Mouse (Mus musculus): Measurements from ENCODE around the gene Apoe. TPM values are rescaled to one million over a fixed set of nuclear protein-coding genes. Genes with fewer than 3 reads are reported as not detected.
A peak's percentile ranks its signal among the peaks of the same experiment; 100 is the strongest.

The Apoe gene
- total and polyA plus RNA-seq, 3 experiments, result 6.2 to 16.7 (median 10.0) TPM

DNA sequence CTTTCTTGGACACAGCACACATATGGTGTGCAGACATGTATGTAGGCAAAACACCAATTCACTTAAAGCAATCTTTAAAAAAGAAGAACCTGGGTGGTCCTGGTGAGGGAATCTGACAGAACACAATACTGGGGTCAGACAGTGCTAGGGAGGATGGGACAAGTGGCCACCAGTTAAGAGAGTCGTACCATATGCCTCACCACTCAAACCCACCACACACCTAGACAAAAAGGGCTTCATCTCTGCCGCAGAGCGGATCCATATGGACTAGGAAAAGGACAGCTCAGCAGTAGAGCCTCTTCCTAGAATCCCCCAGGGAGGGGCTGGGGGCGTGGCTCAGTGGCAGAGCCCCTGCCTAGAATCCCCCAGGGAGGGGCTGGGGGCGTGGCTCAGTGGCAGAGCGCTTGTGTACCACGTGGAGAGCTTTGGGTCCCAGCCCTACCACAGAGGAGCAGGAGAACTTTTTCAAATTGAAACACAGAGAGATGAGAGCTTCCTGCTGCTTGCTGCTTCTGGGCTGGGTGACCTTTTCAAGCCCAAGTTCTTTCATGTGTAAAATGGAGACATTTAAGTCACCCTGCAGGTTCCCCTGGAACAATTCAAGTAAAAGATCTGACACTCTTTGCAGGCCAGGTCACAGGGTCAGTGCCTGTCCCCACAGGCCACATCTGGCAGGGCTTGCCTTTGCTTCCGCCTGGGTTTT, 42.5 kb upstream of the Apoe start:
- no peak overlapping the region for H3K27ac ChIP-seq (ENCODE audit: insufficient read depth, low read depth)
- peak; percentile 65 for DNase-seq (ENCODE audit: extremely low read depth)
- H3K27me3 ChIP-seq (replicated peaks), result no peaks in the 10 kb centered on the region
- H3K4me2 ChIP-seq (ENCODE audit: insufficient read depth, low read depth, poor library complexity, severe bottlenecking), result no peak overlapping the region
- H3K36me3 ChIP-seq (replicated peaks in 1 of 2; ENCODE audit: control insufficient read depth in 1 of 2, insufficient read depth in 1 of 2, low read length in 1 of 2), result peaks cover 5 to 22% of the 10 kb centered on the region in 2 experiments
- no peak overlapping the region for H3K9ac ChIP-seq (ENCODE audit: insufficient read depth, low read depth)
- peaks cover 3% of the 10 kb centered on the region for H3K9me3 ChIP-seq (replicated peaks; ENCODE audit: low read length)
- H3K79me2 ChIP-seq (replicated peaks; ENCODE audit: control insufficient read depth, extremely low read depth, insufficient read depth, poor library complexity, severe bottlenecking), result no peaks in the 10 kb centered on the region
- in situ Hi-C loops (cut with MboI; ENCODE audit: low pct_ligation_motif_present, low pct_unique_long_range_greater_than_20kb, low sequenced_read_pairs), result no loop called here
- no peak overlapping the region for H3K4me3 ChIP-seq (replicated peaks in 1 of 3; ENCODE audit: low read depth in 2 of 3, low read length in 2 of 3, poor library complexity in 1 of 3)
- H3K4me1 ChIP-seq (ENCODE audit: control insufficient read depth in 1 of 2, insufficient read depth in 2 of 2), result peaks cover 4 to 26% of the 10 kb centered on the region in 2 experiments; a peak in 3 of 4 replicates
- dilution Hi-C loops (cut with MboI; ENCODE audit: extremely low pct_ligation_motif_present, extremely low pct_unique_long_range_greater_than_20kb, low sequenced_read_pairs), result no loop called here
- peak; percentile 42 for TF ChIP-seq USF1 (IDR thresholded peaks at IDR 0.05; ENCODE audit: low read depth, low read length)
- no peak for TF ChIP-seq MAFK (IDR thresholded peaks at IDR 0.05; ENCODE audit: insufficient replicate concordance, low read length)
- TF ChIP-seq MXI1 (IDR thresholded peaks at IDR 0.05; ENCODE audit: low read depth, low read length), result peak; percentile 57; the same call in 1 of the 2 replicates
- no peak for TF ChIP-seq SIN3A (IDR thresholded peaks at IDR 0.05; ENCODE audit: low read length)
- peak; percentile 36; the same call in 1 of the 2 replicates for TF ChIP-seq MAX (IDR thresholded peaks at IDR 0.05; ENCODE audit: low read length)
- peak; percentile 29; the same call in 1 of the 2 replicates for TF ChIP-seq MYC (IDR thresholded peaks at IDR 0.05; ENCODE audit: low read depth, low read length)
- no peak for TF ChIP-seq ZC3H11A (IDR thresholded peaks at IDR 0.05; ENCODE audit: low read depth, low read length)
- no peak for TF ChIP-seq TBP (conservative IDR thresholded peaks at IDR 0.05; ENCODE audit: low read depth, low read length)
- TF ChIP-seq UBTF (IDR thresholded peaks at IDR 0.05; ENCODE audit: low read depth, low read length), result no peak

DNA sequence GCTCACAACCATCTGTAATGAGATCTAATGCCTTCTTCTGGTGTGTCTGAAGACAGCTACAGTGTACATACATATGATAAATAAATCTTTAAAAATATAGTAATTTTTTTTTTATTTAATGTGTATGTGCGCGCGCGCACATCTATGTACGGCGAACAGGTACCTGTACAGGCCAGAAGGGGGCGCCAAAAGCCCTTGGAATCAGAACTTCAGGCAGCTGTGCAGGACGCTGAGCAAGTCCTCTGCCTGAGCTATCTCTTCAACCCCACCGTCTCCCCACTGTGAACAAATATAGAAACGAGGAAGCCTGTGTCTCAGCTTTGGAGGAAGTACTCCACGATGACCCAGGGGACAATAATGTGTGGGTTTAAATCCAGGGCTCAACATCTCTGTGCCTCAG, 41.3 kb upstream of the Apoe start:
- H3K4me1 ChIP-seq (ENCODE audit: control insufficient read depth in 1 of 2, insufficient read depth in 2 of 2), result peaks cover 4 to 24% of the 10 kb centered on the region in 2 experiments; a peak in 3 of 4 replicates
- no peaks in the 10 kb centered on the region for H3K27me3 ChIP-seq (replicated peaks)
- DNase-seq (ENCODE audit: extremely low read depth), result no peak
- no peak overlapping the region for H3K27ac ChIP-seq (ENCODE audit: insufficient read depth, low read depth)
- H3K36me3 ChIP-seq (replicated peaks in 1 of 2; ENCODE audit: control insufficient read depth in 1 of 2, insufficient read depth in 1 of 2, low read length in 1 of 2), result peaks cover 7 to 24% of the 10 kb centered on the region in 2 experiments
- peaks cover 3% of the 10 kb centered on the region for H3K9me3 ChIP-seq (replicated peaks; ENCODE audit: low read length)
- TF ChIP-seq CTCF (conservative IDR thresholded peaks at IDR 0.05 in 1 of 2, IDR thresholded peaks at IDR 0.05 in 1 of 2; ENCODE audit: low read depth in 2 of 2, low read length in 2 of 2) (peak in 1 of 2 experiments; percentile 31; a peak in 1 of 4 replicates), UBTF (IDR thresholded peaks at IDR 0.05; ENCODE audit: low read depth, low read length) (no peak)
- no peak overlapping the region for H3K4me3 ChIP-seq (replicated peaks in 1 of 3; ENCODE audit: low read depth in 2 of 3, low read length in 2 of 3, poor library complexity in 1 of 3)
- no peaks in the 10 kb centered on the region for H3K79me2 ChIP-seq (replicated peaks; ENCODE audit: control insufficient read depth, extremely low read depth, insufficient read depth, poor library complexity, severe bottlenecking)
- no peak overlapping the region for H3K9ac ChIP-seq (ENCODE audit: insufficient read depth, low read depth)
- in situ Hi-C loops (cut with MboI; ENCODE audit: low pct_ligation_motif_present, low pct_unique_long_range_greater_than_20kb, low sequenced_read_pairs), result no loop called here
- no peak overlapping the region for H3K4me2 ChIP-seq (ENCODE audit: insufficient read depth, low read depth, poor library complexity, severe bottlenecking)
- dilution Hi-C loops (cut with MboI; ENCODE audit: extremely low pct_ligation_motif_present, extremely low pct_unique_long_range_greater_than_20kb, low sequenced_read_pairs), result no loop called here

DNA sequence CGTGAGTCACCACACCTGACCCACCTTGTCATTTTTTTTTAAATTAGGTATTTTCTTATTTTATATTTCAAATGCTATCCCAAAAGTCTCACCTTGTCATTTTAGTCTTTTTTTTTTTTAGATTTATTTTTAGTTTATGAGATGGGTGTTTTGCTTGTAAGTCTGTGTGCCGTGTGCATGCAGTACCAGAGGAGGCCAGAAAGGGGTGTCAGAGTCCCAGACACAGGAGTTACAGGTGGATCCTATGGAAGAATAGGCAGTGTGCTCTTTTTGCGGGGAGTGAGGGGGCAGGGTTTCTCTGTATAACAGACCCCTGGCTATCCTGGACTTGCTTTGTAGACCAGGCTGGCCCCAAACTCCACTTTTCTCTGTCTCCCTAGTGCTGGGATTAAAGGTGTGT, 39.8 kb upstream of the Apoe start:
- peaks cover 7 to 19% of the 10 kb centered on the region in 2 experiments for H3K36me3 ChIP-seq (replicated peaks in 1 of 2; ENCODE audit: control insufficient read depth in 1 of 2, insufficient read depth in 1 of 2, low read length in 1 of 2)
- TF ChIP-seq KAT2A (IDR thresholded peaks at IDR 0.05; ENCODE audit: insufficient replicate concordance, low read length) (no peak), NELFE (IDR thresholded peaks at IDR 0.05; ENCODE audit: low read depth, low read length) (no peak), SIN3A (IDR thresholded peaks at IDR 0.05; ENCODE audit: low read length) (no peak), RAD21 (IDR thresholded peaks at IDR 0.05; ENCODE audit: low read depth, low read length) (peak; percentile 27), EP300 (IDR thresholded peaks at IDR 0.05; ENCODE audit: low read length) (no peak), SMC3 (IDR thresholded peaks at IDR 0.05; ENCODE audit: low read depth, low read length) (peak; percentile 15), ZMIZ1 (IDR thresholded peaks at IDR 0.05; ENCODE audit: low read depth, low read length) (no peak), E2F4 (IDR thresholded peaks at IDR 0.05; ENCODE audit: insufficient replicate concordance, low read depth, low read length) (no peak), PAX5 (IDR thresholded peaks at IDR 0.05; ENCODE audit: low read length) (no peak), ZC3H11A (IDR thresholded peaks at IDR 0.05; ENCODE audit: low read depth, low read length) (no peak), JUND (conservative IDR thresholded peaks at IDR 0.05; ENCODE audit: low read depth, low read length) (no peak), CTCF (conservative IDR thresholded peaks at IDR 0.05 in 1 of 2, IDR thresholded peaks at IDR 0.05 in 1 of 2; ENCODE audit: low read depth in 2 of 2, low read length in 2 of 2) (peak in 1 of 2 experiments; percentile 41; a peak in 2 of 4 replicates)
- no peaks in the 10 kb centered on the region for H3K79me2 ChIP-seq (replicated peaks; ENCODE audit: control insufficient read depth, extremely low read depth, insufficient read depth, poor library complexity, severe bottlenecking)
- H3K27me3 ChIP-seq (replicated peaks), result no peaks in the 10 kb centered on the region
- H3K4me3 ChIP-seq (replicated peaks in 1 of 3; ENCODE audit: low read depth in 2 of 3, low read length in 2 of 3, poor library complexity in 1 of 3), result no peak overlapping the region
- no peak overlapping the region for H3K4me2 ChIP-seq (ENCODE audit: insufficient read depth, low read depth, poor library complexity, severe bottlenecking)
- dilution Hi-C loops (cut with MboI; ENCODE audit: extremely low pct_ligation_motif_present, extremely low pct_unique_long_range_greater_than_20kb, low sequenced_read_pairs) (no loop called here), in situ Hi-C loops (cut with MboI; ENCODE audit: low pct_ligation_motif_present, low pct_unique_long_range_greater_than_20kb, low sequenced_read_pairs) (no loop called here)
- peaks cover 3% of the 10 kb centered on the region for H3K9me3 ChIP-seq (replicated peaks; ENCODE audit: low read length)
- DNase-seq (ENCODE audit: extremely low read depth), result no peak
- no peak overlapping the region for H3K9ac ChIP-seq (ENCODE audit: insufficient read depth, low read depth)
- no peak overlapping the region for H3K27ac ChIP-seq (ENCODE audit: insufficient read depth, low read depth)
- H3K4me1 ChIP-seq (ENCODE audit: control insufficient read depth in 1 of 2, insufficient read depth in 2 of 2), result peaks cover 4 to 24% of the 10 kb centered on the region in 2 experiments; a peak in 3 of 4 replicates
